Mouse (Mus musculus): Measurements from ENCODE around the gene Crk. TPM values are rescaled to one million over a fixed set of nuclear protein-coding genes. Genes with fewer than 3 reads are reported as not detected.

The Crk gene
- polyA plus RNA-seq, 1 experiment from 2014 or later = 124 TPM

DNA sequence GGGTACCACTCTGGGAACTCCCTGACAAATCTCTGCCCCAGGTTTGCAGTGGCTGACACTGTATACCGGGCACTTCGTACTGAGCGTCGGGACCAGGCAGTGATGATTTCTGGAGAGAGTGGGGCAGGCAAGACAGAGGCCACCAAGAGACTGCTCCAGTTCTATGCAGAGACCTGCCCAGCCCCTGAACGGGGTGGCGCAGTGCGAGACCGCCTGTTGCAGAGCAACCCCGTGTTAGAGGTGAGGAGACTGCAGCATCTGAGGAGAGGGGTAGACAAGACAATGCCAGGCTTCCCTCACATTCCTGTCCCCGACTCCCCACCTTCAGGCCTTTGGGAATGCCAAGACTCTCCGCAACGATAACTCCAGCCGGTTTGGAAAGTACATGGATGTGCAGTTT is 20.7 kb upstream of the Crk start:
- ATAC-seq = no peak
- H3K36me3 ChIP-seq (ENCODE audit: poor library complexity, severe bottlenecking) = peaks cover 24% of the 10 kb centered on the region; the same call in 1 of the 2 replicates
- 92% methylated on average over 13 of the region's 13 CpGs for WGBS
- peaks cover 29% of the 10 kb centered on the region for H3K4me1 ChIP-seq
- H3K4me2 ChIP-seq = no peak overlapping the region
- no peak overlapping the region for H3K27ac ChIP-seq
- H3K9me3 ChIP-seq (replicated peaks) = no peaks in the 10 kb centered on the region
- H3K9ac ChIP-seq = no peak overlapping the region
- peaks cover 34% of the 10 kb centered on the region for H3K27me3 ChIP-seq
- no peak overlapping the region for H3K4me3 ChIP-seq

DNA sequence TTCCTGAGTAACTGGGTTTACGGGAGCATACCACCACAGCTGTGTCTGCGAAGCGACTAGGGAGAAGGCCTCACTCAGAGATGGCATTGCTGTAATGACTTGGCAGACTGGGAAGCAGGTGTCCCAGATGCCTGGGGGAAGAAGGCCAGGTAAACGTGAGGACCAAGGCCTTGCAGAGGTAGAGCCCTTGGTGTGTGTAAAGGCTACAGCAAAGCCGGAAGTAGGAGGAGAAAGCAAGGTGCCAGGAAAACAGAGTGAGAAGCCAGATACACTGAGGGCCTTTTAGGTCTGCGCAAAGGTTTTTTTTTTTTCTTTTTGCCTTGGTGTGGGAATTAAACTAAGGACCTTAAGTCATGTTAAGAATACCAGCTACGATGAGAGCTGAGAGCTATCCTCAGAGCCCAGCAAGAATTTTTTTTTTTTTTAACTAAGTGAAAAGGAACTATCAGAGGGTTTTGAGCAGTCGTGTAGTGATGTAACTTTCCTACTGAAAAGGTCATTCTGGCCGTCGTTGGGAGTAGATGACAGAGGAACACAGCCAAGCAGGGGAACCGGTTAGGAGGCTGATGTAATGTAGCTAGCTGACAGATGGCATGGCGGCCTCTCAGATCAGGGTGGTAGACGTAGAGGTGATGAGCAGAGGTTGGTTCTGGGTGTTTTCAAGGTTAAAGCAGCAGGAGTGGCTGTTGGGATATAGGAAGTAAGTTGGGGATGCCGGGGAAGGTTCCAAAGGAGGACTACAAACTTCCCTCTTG is 19.9 kb upstream of the Crk start:
- Histone ChIP-seq H3K27me3 (peaks cover 25% of the 10 kb centered on the region), H3K9ac (no peak overlapping the region), H3K9me3 (replicated peaks) (no peaks in the 10 kb centered on the region), H3K4me2 (no peak overlapping the region), H3K4me1 (peaks cover 20% of the 10 kb centered on the region), H3K36me3 (ENCODE audit: poor library complexity, severe bottlenecking) (peaks cover 24% of the 10 kb centered on the region; the same call in 1 of the 2 replicates), H3K4me3 (no peak overlapping the region), H3K27ac (no peak overlapping the region)
- 83% methylated on average over 14 of the region's 14 CpGs for WGBS
- no peak for ATAC-seq

DNA sequence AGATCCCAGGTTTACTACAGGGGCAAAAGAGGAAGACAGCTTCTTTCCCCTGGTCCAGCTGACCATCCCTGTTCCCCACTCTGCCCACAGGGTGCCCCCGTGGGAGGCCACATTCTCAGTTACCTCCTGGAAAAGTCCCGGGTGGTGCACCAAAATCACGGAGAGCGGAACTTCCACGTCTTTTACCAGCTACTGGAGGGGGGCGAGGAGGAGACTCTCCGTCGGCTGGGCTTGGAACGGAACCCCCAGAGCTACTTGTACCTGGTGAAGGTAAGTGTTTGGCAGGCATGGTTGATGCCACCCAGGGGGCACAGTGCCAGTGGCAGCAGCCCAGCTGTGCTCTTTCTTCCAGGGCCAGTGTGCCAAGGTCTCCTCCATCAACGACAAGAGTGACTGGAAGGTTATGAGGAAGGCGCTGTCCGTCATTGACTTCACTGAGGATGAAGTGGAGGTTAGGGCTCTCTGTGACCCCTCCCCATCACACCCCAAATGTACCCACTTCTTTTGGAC is 18.9 kb upstream of the Crk start:
- no peak for ATAC-seq
- Histone ChIP-seq H3K4me2 (no peak overlapping the region), H3K27ac (no peak overlapping the region), H3K4me3 (no peak overlapping the region), H3K4me1 (peaks cover 15% of the 10 kb centered on the region), H3K36me3 (ENCODE audit: poor library complexity, severe bottlenecking) (peaks cover 24% of the 10 kb centered on the region; the same call in 1 of the 2 replicates), H3K9ac (no peak overlapping the region), H3K9me3 (replicated peaks) (no peaks in the 10 kb centered on the region), H3K27me3 (peaks cover 15% of the 10 kb centered on the region)
- 95% methylated on average over 12 of the region's 12 CpGs for WGBS

DNA sequence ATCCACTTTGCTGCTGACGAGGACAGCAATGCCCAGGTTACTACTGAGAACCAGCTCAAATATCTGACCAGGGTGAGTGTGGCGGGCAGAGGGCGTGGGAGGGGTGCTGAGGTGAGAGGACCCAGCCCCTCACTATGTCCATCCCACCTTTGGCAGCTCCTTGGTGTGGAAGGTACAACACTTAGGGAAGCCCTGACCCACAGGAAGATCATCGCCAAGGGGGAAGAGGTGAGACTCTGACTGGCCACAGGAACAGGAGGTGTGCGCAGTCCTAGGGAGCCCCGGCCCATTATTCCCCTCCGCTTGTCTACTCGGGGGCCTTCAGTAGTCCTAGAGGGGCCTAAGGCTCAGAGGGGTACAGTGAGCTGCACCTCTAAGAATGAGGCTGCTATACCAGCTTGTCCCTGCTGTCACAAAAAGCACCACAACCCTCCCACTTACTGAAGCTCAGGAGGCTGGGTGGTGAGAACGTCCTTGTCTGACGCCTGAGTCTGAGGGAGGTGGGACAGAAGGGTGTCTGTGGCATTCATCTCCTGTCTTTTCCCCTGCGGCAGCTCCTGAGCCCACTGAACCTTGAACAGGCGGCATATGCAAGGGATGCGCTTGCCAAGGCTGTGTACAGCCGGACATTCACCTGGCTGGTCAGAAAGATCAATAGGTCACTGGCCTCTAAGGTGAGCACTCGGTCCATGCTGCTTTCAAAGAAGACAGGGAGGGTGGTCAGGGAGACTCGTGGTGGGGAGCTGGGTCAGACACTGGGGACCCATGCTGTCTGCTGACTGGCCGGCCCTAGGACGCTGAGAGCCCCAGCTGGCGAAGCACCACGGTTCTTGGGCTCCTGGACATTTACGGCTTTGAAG is 17.9 kb upstream of the Crk start:
- no peak overlapping the region for H3K4me2 ChIP-seq
- peaks cover 10% of the 10 kb centered on the region for H3K27me3 ChIP-seq
- H3K27ac ChIP-seq = no peak overlapping the region
- no peak overlapping the region; the same call in 1 of the 2 replicates for H3K9ac ChIP-seq
- ATAC-seq = no peak
- no peak overlapping the region for H3K4me3 ChIP-seq
- peaks cover 7% of the 10 kb centered on the region; the same call in 1 of the 2 replicates for H3K4me1 ChIP-seq
- peaks cover 26% of the 10 kb centered on the region; the same call in 1 of the 2 replicates for H3K36me3 ChIP-seq (ENCODE audit: poor library complexity, severe bottlenecking)
- WGBS = 91% methylated on average over 21 of the region's 21 CpGs
- H3K9me3 ChIP-seq (replicated peaks) = no peaks in the 10 kb centered on the region

DNA sequence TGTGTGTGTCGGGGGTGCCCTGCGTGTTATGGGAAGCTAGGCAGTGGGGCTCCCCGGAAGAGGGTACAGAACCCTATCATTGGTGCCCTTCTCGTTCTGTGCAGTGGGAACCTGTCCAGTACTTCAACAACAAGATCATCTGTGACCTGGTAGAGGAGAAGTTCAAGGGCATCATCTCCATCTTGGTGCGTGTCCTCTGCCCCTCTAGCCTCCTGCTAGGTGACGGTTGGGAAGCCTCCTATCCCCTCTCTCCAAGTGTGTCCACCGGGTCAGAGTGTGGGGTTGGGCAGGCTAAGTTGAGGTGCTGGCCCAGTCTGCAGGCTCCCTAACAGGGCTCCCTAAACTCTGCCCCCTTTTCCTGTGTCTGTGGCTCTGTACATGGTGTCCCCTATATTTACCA is 16.9 kb upstream of the Crk start:
- H3K27me3 ChIP-seq = peaks cover 3% of the 10 kb centered on the region; the same call in 1 of the 2 replicates
- no peaks in the 10 kb centered on the region for H3K9me3 ChIP-seq (replicated peaks)
- WGBS = 88% methylated on average over 7 of the region's 7 CpGs
- H3K4me2 ChIP-seq = no peak overlapping the region
- H3K36me3 ChIP-seq (ENCODE audit: poor library complexity, severe bottlenecking) = peaks cover 34% of the 10 kb centered on the region; the same call in 1 of the 2 replicates
- no peak for ATAC-seq
- H3K4me1 ChIP-seq = no peaks in the 10 kb centered on the region
- no peak overlapping the region for H3K9ac ChIP-seq
- H3K4me3 ChIP-seq = no peak overlapping the region
- H3K27ac ChIP-seq = no peak overlapping the region

DNA sequence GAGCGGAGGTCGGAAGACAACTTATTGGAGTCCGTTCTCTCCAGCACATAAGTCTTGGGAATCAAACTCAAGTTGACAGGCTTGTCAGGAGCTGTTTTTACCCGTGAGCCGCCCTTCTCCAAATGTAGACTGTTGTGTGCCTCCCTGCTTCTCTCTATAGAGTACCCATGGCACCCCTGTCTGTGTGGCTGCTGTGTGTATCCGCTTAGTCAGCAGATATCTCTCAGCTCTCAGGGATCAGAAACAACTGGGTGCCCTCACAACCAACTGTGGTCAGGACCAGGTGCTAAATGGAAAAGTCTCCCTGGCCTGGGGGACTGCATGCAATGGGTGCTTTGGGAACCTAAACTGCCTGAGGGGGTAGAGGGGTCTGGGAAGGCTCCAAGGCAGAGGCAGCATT is 12.8 kb upstream of the Crk start:
- Histone ChIP-seq H3K4me3 (no peak overlapping the region), H3K9ac (no peak overlapping the region), H3K36me3 (ENCODE audit: poor library complexity, severe bottlenecking) (peaks cover 46% of the 10 kb centered on the region; the same call in 1 of the 2 replicates), H3K27me3 (no peaks in the 10 kb centered on the region), H3K9me3 (replicated peaks) (no peaks in the 10 kb centered on the region), H3K4me1 (no peaks in the 10 kb centered on the region), H3K4me2 (no peak overlapping the region), H3K27ac (no peak overlapping the region)
- no peak for ATAC-seq
- WGBS = 93% methylated on average over 6 of the region's 6 CpGs

DNA sequence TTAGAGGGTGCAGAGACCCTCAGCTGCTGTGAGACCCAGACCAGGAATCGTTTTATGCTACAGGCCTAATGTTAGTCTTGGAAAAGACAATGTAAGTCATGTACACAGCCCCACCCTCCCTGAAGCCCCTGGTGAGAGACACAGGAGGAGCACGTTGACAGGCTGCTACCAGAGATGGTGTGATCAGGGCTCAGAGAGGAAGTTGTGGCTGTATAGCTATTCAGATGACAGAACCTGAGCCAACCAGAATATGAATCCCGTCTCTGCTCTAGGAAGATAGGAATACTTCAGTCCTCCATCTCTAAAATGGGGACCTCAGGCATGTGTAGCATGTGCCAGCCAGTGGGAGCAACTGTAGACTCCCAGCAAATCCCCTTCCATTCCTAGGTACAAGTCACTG is 10.4 kb upstream of the Crk start:
- H3K36me3 ChIP-seq (ENCODE audit: poor library complexity, severe bottlenecking) = peaks cover 46% of the 10 kb centered on the region
- H3K9ac ChIP-seq = no peak overlapping the region
- H3K27me3 ChIP-seq = no peaks in the 10 kb centered on the region
- no peak overlapping the region for H3K4me3 ChIP-seq
- H3K9me3 ChIP-seq (replicated peaks) = no peaks in the 10 kb centered on the region
- 94% methylated on average over 3 of the region's 3 CpGs for WGBS
- no peak for ATAC-seq
- no peaks in the 10 kb centered on the region for H3K4me1 ChIP-seq
- no peak overlapping the region for H3K4me2 ChIP-seq
- no peak overlapping the region for H3K27ac ChIP-seq

DNA sequence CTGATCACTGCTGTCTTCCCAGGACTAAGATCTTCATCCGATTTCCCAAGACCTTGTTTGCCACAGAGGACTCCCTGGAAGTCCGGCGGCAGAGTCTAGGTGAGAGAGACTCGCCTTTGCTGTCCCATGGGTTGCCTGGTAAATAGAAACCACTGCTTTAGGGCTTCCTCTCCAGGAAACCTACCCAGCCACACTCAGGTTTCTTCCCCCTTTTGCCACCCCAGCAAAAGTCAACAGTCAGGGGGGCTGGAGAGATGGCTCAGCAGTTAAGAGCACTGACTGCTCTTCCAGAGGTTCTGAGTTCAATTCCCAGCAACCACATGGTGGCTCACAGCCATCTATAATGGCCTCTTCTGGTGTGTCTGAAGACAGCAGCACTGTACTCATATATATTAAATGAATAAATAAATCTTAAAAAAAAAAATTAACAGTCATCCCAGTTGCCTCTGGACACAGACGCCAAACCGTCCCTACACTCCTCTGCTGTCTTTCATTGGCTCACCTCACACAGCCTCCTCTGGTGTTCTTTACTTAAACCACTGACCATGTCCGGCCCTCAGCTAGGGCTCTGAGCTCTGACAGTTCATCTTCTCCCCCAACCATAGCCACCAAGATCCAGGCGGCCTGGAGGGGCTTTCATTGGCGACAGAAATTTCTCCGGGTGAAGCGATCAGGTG is 9.7 kb upstream of the Crk start:
- WGBS = 87% methylated on average over 11 of the region's 11 CpGs
- no peak overlapping the region for H3K27ac ChIP-seq
- H3K27me3 ChIP-seq = no peaks in the 10 kb centered on the region
- H3K9ac ChIP-seq = no peak overlapping the region
- no peak overlapping the region for H3K4me3 ChIP-seq
- no peaks in the 10 kb centered on the region for H3K9me3 ChIP-seq (replicated peaks)
- H3K4me2 ChIP-seq = no peak overlapping the region
- peaks cover 46% of the 10 kb centered on the region for H3K36me3 ChIP-seq (ENCODE audit: poor library complexity, severe bottlenecking)
- no peak for ATAC-seq
- H3K4me1 ChIP-seq = no peaks in the 10 kb centered on the region

DNA sequence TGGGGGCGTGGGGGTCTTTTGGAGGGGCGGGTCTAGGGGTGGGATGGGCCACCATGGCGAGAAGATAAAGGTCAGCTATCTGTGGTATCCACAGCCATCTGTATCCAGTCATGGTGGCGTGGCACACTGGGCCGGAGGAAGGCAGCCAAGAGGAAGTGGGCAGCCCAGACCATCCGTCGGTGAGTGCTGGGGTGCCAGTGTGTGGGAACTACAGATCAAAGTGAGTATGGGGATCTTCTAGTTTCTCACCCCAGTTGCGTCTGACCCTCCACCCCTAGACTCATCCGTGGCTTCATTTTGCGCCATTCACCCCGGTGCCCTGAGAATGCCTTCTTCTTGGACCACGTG is 9.2 kb upstream of the Crk start:
- ATAC-seq = no peak
- H3K9ac ChIP-seq = no peak overlapping the region
- peaks cover 46% of the 10 kb centered on the region for H3K36me3 ChIP-seq (ENCODE audit: poor library complexity, severe bottlenecking)
- WGBS = 87% methylated on average over 12 of the region's 12 CpGs
- H3K27me3 ChIP-seq = no peaks in the 10 kb centered on the region
- H3K4me1 ChIP-seq = no peaks in the 10 kb centered on the region
- H3K27ac ChIP-seq = no peak overlapping the region
- no peak overlapping the region for H3K4me2 ChIP-seq
- H3K4me3 ChIP-seq = no peak overlapping the region
- no peaks in the 10 kb centered on the region for H3K9me3 ChIP-seq (replicated peaks)

DNA sequence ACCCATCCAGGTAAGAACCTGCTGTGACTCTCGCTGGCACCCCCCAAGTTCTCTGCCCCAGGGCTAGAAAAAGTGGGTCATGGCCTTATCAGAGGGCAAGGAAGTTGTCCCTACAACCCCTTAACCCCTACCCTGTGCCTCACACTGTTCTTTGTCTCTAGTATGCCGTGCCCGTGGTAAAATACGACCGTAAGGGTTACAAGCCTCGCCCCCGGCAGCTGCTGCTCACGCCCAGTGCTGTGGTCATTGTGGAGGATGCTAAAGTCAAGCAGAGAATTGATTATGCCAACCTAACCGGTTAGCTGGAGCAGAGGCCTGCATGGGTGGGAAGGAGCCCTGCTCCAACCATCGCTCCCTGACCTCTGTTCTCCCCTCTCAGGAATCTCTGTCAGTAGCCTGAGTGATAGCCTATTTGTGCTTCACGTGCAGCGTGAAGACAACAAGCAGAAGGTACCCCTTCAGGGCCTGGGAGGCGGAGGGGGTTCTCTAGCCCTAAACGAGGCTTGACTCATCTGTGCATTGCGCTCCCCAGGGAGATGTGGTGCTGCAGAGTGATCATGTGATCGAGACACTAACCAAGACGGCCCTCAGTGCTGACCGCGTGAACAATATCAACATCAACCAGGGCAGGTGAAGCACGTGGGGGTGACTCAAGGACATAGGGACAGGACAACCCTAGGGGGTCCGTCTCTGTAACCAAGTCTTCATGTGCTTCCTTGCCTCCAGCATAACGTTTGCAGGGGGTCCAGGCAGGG is 7.5 kb upstream of the Crk start:
- no peak overlapping the region for H3K9ac ChIP-seq
- H3K4me1 ChIP-seq = no peaks in the 10 kb centered on the region
- no peak overlapping the region for H3K27ac ChIP-seq

DNA sequence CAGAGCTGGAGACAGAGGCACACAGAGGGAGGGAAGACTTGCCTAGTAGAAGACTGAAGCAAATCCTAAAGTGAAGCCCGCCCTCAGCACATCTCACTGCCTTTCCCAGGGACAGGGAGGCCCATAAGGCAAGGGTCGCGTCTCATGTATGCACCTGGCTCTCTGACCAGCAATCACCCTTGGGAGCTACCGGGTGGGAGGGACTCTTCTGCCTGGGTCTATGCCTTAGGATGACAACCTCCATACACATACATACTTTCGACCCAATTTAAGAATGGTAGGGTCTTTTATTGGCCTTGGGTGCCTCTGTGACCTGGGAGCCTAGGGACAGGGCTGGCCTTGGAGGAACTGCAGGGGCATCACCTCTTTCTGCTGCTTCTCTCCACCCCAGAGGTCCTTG is 5.6 kb upstream of the Crk start:
- no peaks in the 10 kb centered on the region for H3K4me1 ChIP-seq
- no peaks in the 10 kb centered on the region for H3K27me3 ChIP-seq
- no peak overlapping the region for H3K4me2 ChIP-seq
- 89% methylated on average over 5 of the region's 5 CpGs for WGBS
- ATAC-seq = no peak
- no peak overlapping the region for H3K27ac ChIP-seq
- H3K4me3 ChIP-seq = no peak overlapping the region
- H3K36me3 ChIP-seq (ENCODE audit: poor library complexity, severe bottlenecking) = peaks cover 37% of the 10 kb centered on the region
- H3K9me3 ChIP-seq (replicated peaks) = no peaks in the 10 kb centered on the region
- no peak overlapping the region for H3K9ac ChIP-seq

More for the DNA sequence above, 7.5 kb upstream of the Crk start:
- 91% methylated on average over 22 of the region's 22 CpGs for WGBS
- Histone ChIP-seq H3K27me3 (no peaks in the 10 kb centered on the region), H3K36me3 (ENCODE audit: poor library complexity, severe bottlenecking) (peaks cover 40% of the 10 kb centered on the region), H3K4me2 (no peak overlapping the region), H3K9me3 (replicated peaks) (no peaks in the 10 kb centered on the region), H3K4me3 (no peak overlapping the region)
- no peak for ATAC-seq
